Mouse (Mus musculus): Measurements from ENCODE around the gene Eps15.

The Eps15 gene

GRCm38 (mm10) chr4:109268903-109269302 lies 11.2 kb upstream of the Eps15 start:
- DNase-seq (ENCODE audit: low read depth, low spot score), result no peak

GRCm38 (mm10) chr4:109271803-109272202 lies 8.3 kb upstream of the Eps15 start:
- no peak for DNase-seq (ENCODE audit: low read depth, low spot score)

DNA sequence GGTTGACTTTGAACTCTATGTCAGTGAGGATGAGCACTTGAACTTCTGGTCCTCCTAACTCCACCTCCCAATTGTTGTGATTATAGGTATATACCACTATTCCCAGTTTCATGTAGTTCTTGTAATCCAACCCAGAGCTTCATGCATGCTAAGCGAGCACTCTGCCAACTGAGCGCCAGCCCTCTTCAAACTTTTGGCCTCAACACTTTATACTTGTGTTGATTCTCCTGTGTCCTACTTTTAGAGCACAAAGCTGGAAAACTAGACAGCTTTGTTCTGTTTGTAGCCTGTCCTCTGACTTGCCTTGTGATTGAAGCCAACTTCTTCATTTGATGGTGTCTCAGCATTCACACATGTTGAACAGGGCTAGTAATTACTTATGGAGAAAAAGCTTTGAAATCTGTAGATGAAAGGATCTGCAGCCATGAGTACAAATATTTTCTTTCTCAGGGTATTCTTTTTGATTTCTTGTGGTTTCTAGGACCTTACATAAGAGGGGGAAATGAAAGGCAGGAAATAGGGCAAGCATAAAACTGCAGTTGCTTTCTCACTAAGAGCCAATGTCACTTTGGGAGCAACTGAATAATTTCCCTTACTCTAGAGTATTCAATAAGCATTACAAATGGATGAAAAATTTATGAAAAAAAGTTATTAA lies 6.4 kb upstream of the Eps15 start:
- DNase-seq (ENCODE audit: low read depth, low spot score), result no peak

DNA sequence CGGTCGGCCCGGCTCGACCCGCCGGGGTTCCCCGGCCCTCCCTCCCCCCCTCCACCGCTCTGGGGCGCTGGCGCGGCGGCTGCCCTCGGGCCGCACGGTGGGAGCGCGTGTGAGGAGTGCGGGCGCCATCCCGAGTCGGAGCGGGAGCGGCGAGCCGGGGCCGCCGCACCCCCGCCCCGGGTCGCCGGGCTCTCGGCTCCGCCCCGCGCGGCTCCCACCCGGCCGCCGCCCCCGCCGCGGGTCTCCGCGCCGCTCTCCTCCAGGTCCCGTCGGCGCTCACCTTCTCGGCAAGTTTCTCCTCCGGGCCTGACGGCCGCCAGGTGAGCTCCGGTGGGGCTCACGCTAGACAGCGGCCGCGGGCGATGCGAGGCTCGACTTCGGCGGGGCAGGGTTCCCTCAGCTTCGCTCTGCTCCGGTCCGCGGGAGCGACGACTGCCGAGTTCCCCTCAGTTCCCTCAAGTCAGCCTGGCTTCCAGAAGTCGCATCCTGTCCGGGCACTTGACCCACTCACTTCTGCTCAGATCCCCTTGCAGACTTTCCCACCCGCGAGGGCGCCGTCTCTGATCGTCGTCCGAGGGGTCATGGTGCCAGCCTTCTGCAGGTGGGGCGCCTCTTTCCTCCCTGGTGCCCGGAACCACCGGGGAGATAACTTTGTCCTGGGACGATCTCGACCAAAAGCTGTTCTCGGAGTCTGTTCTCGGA lies 542 bp downstream of the Eps15 start:
- peak; percentile 53 for DNase-seq (ENCODE audit: low read depth, low spot score)

DNA sequence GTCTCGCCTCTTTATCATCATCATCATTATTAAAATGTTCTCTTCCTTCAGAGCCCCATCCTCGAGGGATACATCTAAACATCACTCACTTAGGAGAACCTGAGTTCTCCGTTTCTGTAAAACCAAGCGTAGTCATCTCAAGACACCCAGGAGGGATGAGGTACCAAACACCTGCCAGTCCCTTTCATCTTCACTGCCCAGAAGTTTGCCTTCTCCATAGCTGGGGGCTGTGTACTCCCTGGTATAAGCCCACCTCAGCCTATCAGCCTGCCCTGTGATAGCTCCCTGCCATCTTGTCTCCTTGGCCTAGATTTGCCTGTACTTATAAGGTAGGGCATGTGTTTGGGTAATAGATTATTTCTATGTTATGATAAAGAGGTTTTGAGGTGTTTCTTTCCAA lies 1.1 kb downstream of the Eps15 start:
- no peak for DNase-seq (ENCODE audit: low read depth, low spot score)

DNA sequence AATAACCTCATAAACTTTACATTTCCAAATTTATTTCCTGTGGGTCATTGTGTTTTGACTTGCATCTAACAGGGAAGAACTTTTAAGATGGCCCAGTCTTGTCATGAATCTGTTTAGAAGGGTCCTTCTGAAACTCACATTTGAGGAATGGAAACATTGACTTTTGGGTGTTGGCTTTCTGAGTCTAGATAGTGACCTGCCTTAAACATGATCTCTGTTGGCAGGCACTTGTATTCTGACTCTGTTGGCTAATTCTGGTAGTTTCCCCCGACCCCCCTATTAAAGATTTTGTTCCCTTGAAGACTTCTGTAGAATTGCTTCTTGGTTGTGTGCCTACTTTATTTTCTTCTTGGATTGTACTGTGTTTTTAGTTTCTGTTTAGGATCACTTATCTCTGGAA lies 1.9 kb downstream of the Eps15 start:
- no peak for DNase-seq (ENCODE audit: low read depth, low spot score)

GRCm38 (mm10) chr4:109294629-109295028 lies 14.6 kb downstream of the Eps15 start:
- no peak for DNase-seq (ENCODE audit: low read depth, low spot score)

DNA sequence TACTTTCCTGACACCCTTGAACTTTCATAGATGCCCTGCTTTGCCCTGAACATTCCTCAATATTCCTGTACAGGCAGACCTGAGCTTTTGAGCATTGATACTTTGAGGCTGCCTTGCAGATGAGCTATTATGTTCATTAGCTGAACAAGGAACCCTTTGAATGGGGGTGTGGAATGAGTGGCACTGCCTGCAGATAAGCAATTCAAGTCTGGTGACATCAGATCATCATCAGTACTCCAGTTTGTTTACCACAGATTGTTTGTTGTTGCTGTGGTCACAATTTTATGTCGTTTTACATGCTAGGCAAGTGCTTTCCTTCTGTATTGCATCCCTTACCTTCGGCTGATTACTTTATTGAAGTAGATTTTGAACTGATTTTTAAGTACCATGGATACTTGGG lies 16.4 kb downstream of the Eps15 start:
- no peak for DNase-seq (ENCODE audit: low read depth, low spot score)

DNA sequence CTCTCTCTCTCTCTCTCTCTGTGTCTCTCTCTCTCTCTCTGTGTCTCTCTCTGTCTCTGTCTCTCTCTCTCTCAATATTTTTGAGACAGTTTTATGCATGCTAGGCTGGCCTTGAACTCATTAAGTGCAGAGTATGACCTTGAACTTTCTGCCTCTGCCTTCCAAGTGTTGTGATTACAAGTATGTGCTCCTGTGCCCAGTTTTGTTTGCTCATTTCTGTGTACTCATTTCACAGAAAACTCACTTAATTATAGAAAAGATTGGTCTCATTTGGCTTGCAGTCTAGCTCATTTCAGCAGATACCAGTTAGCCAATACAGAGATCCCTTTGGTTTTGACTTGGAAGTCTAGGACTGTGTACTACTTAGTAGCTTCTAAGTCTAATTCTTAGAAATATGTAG lies 19.1 kb downstream of the Eps15 start:
- no peak for DNase-seq (ENCODE audit: low read depth, low spot score)

GRCm38 (mm10) chr4:109316941-109317894 lies 37.1 kb downstream of the Eps15 start:
- DNase-seq (ENCODE audit: low read depth, low spot score), result no peak

GRCm38 (mm10) chr4:109336796-109337195 lies 56.7 kb downstream of the Eps15 start:
- no peak for DNase-seq (ENCODE audit: low read depth, low spot score)

GRCm38 (mm10) chr4:109341222-109341621 lies 61.2 kb downstream of the Eps15 start:
- DNase-seq (ENCODE audit: low read depth, low spot score), result peak; percentile 6

DNA sequence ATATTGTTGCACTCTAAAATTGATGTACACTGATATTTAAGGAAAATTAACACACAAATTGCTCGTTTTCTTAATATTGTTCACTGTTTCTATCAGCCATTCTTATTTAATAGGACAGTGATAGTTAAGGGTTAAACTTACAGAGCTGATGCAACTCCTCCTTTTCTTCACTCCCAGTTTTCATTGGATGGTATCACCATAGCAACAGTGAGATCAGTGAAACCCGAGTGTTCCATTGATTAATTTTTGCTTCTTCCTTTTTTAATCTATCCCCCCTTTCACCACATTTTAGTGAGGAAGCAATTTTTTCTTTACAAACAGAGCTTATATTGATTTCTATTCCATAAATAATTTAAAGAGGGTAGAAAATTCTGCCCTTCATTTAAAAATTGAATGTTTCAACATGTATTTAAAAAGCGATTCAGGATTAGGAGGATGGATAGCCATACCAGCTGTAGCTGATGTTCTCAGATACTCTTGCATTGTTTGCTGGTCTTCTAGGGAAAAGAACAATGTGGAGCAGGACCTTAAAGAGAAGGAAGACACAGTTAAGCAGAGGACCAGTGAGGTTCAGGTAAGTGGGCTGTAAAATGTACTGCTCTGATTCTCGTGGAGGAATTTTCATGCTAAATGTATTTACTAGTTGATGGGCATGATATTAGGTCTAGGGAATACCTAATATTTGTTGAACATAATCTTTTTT lies 62.9 kb downstream of the Eps15 start:
- DNase-seq (ENCODE audit: low read depth, low spot score), result no peak

DNA sequence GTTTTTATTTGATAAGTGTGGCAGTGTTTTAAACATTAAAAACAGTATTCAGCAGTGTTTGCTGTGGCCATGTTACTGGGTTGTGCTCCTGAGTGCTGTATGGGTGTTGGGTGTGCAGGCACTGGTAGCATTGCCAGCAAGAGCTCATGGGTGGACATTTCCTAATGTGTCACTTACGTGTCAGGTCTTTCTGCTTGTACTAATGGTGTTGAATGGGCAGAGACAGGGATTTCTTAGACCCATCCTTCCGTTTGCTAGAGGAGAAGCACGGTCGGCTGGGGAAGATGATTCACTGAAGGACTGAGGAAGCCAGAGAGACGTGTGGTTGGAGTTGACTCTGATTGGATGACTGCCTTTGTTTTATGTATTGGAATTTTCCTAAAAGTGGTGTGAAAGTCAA lies 63.8 kb downstream of the Eps15 start:
- no peak for DNase-seq (ENCODE audit: low read depth, low spot score)

GRCm38 (mm10) chr4:109378107-109378506 lies 98.0 kb downstream of the Eps15 start:
- no peak for DNase-seq (ENCODE audit: low read depth, low spot score)

DNA sequence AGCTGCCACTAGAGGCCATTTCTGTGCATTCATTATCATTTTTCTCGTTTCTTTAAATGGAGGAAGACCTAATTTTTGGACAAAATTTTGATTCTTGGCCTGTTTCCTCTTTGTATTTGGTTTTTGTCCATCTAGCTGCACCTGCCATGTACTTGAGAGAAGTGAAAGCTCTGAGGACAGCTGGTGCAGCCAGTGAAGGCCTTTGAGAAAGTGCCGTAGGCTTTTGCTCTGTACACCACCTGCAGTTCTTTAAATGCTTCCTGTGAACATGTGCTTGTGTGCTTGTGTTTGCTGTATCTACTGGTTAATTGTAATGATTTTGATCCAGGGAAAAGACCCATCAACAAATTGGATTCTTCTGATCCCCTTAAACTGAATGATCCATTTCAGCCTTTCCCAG lies 102.4 kb downstream of the Eps15 start:
- no peak for DNase-seq (ENCODE audit: low read depth, low spot score)

GRCm38 (mm10) chr4:109385599-109385998 lies 105.5 kb downstream of the Eps15 start:
- no peak for DNase-seq (ENCODE audit: low read depth, low spot score)

GRCm38 (mm10) chr4:109393229-109393779 lies 113.2 kb downstream of the Eps15 start:
- DNase-seq (ENCODE audit: low read depth, low spot score), result no peak

GRCm38 (mm10) chr4:109393902-109394301 lies 113.8 kb downstream of the Eps15 start:
- peak; percentile 18 for DNase-seq (ENCODE audit: low read depth, low spot score)

DNA sequence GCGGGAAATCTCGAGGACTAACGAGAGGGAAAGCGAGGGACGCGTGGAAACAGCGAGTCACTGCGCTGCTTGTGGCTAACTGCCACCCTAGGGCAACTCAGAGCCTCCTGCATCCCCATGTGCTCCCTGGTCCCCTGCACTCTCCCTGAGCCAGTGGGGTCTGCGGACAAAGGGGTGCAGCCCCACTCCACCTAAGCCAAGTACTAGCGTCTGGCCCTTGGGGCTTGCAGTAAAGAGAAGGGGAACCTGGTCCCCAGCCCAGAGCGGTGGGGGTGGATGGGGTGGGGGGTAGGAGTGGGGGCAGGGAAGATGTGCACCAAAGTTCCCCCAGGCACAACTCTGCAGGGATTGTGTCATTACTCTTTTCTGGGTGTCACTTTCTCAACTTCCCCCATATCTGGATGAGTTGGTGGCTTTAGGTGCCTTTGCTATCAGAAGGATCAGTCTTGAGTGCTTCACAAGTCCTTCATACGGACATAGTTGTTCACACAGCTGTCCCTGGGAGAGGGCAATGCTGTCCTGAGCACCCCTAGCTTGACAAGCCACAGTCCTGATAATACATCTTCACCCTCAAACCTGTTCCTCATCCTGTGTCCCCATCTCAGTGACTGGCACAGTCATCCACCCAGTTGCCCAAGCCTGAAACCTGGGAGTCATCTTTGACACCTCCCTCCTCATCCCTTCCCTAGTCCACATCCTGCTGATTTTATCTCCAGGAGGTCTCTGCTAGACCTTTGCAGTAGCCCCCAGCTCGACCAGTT lies 114.4 kb downstream of the Eps15 start:
- no peak for DNase-seq (ENCODE audit: low read depth, low spot score)

Data from ZHBTc4 (cell line).